Mouse (Mus musculus): ENCODE results near the gene Angptl2. TPM values are rescaled to one million over a fixed set of nuclear protein-coding genes. Genes with fewer than 3 reads are reported as not detected.
A peak's percentile ranks its signal among the peaks of the same experiment; 100 is the strongest.

The Angptl2 gene
- polyA plus RNA-seq, 1 experiment from 2014 or later, result 36.9 TPM

- H3K9me3 ChIP-seq (replicated peaks; ENCODE audit: low read length), result no peaks in the 10 kb centered on the region
- ATAC-seq (replicated peaks; ENCODE audit: low FRiP score, low read depth), result peak; percentile 84
- WGBS, result 55% methylated on average over 6 of the region's 6 CpGs
- H3K27me3 ChIP-seq (ENCODE audit: insufficient read depth, low read length), result no peaks in the 10 kb centered on the region
- H3K4me2 ChIP-seq (ENCODE audit: low read length), result no peak overlapping the region
- no peak for DNase-seq (ENCODE audit: low spot score)
- H3K4me3 ChIP-seq (replicated peaks; ENCODE audit: low read depth, low read length), result no peak overlapping the region
- peak overlapping the region; percentile 75 for H3K27ac ChIP-seq
- H3K4me1 ChIP-seq (replicated peaks; ENCODE audit: insufficient read depth, low read length), result peaks cover 19% of the 10 kb centered on the region
- no peak for TF ChIP-seq CTCF (IDR thresholded peaks at IDR 0.05; ENCODE audit: low read depth)
- H3K9ac ChIP-seq (ENCODE audit: low read depth, low read length), result no peak overlapping the region
- no peaks in the 10 kb centered on the region for H3K36me3 ChIP-seq (ENCODE audit: insufficient read depth, low read length)
These were observed 26.8 kb upstream of the Angptl2 start for GRCm38 (mm10) chr2:33188925-33189670.

GRCm38 (mm10) chr2:33189976-33190375, 25.9 kb upstream of the Angptl2 start:
- no peak overlapping the region for H3K4me3 ChIP-seq (replicated peaks; ENCODE audit: low read depth, low read length)
- H3K36me3 ChIP-seq (ENCODE audit: insufficient read depth, low read length), result no peaks in the 10 kb centered on the region
- H3K4me1 ChIP-seq (replicated peaks; ENCODE audit: insufficient read depth, low read length), result peaks cover 19% of the 10 kb centered on the region
- no peak for ATAC-seq (replicated peaks; ENCODE audit: low FRiP score, low read depth)
- H3K9ac ChIP-seq (ENCODE audit: low read depth, low read length), result no peak overlapping the region
- 91% methylated on average over 3 of the region's 3 CpGs for WGBS
- no peak for TF ChIP-seq CTCF (IDR thresholded peaks at IDR 0.05; ENCODE audit: low read depth)
- H3K27ac ChIP-seq, result peak overlapping the region; percentile 75; the same call in 1 of the 2 replicates
- no peak overlapping the region for H3K4me2 ChIP-seq (ENCODE audit: low read length)
- DNase-seq (ENCODE audit: low spot score), result no peak
- H3K27me3 ChIP-seq (ENCODE audit: insufficient read depth, low read length), result no peaks in the 10 kb centered on the region
- no peaks in the 10 kb centered on the region for H3K9me3 ChIP-seq (replicated peaks; ENCODE audit: low read length)

GRCm38 (mm10) chr2:33200368-33201068, 15.4 kb upstream of the Angptl2 start:
- no peak for DNase-seq (ENCODE audit: low spot score)
- Histone ChIP-seq H3K9me3 (replicated peaks; ENCODE audit: low read length) (no peaks in the 10 kb centered on the region), H3K27ac (0 out of 2 replicates have a peak overlapping the region, but pooled peaks have one; percentile 56), H3K4me3 (replicated peaks; ENCODE audit: low read depth, low read length) (no peak overlapping the region), H3K27me3 (ENCODE audit: insufficient read depth, low read length) (no peaks in the 10 kb centered on the region), H3K4me2 (ENCODE audit: low read length) (no peak overlapping the region), H3K9ac (ENCODE audit: low read depth, low read length) (no peak overlapping the region), H3K36me3 (ENCODE audit: insufficient read depth, low read length) (no peaks in the 10 kb centered on the region), H3K4me1 (replicated peaks; ENCODE audit: insufficient read depth, low read length) (0 out of 2 replicates have a peak, but pooled peaks cover 7% of the 10 kb centered on the region)
- TF ChIP-seq CTCF (IDR thresholded peaks at IDR 0.05; ENCODE audit: low read depth), result no peak
- 63% methylated on average over 14 of the region's 14 CpGs for WGBS
- no peak for ATAC-seq (replicated peaks; ENCODE audit: low FRiP score, low read depth)

- Histone ChIP-seq H3K9me3 (replicated peaks; ENCODE audit: low read length) (no peaks in the 10 kb centered on the region), H3K36me3 (ENCODE audit: insufficient read depth, low read length) (no peaks in the 10 kb centered on the region), H3K4me3 (replicated peaks; ENCODE audit: low read depth, low read length) (no peak overlapping the region), H3K27me3 (ENCODE audit: insufficient read depth, low read length) (no peaks in the 10 kb centered on the region), H3K4me2 (ENCODE audit: low read length) (no peak overlapping the region), H3K4me1 (replicated peaks; ENCODE audit: insufficient read depth, low read length) (peaks cover 23% of the 10 kb centered on the region), H3K9ac (ENCODE audit: low read depth, low read length) (no peak overlapping the region), H3K27ac (no peak overlapping the region)
- no peak for TF ChIP-seq CTCF (IDR thresholded peaks at IDR 0.05; ENCODE audit: low read depth)
- 39% methylated on average over 6 of the region's 6 CpGs for WGBS
- ATAC-seq (replicated peaks; ENCODE audit: low FRiP score, low read depth), result no peak
- no peak for DNase-seq (ENCODE audit: low spot score)
These were observed 12.6 kb upstream of the Angptl2 start for GRCm38 (mm10) chr2:33203284-33203683.

- Histone ChIP-seq H3K4me2 (ENCODE audit: low read length) (no peak overlapping the region), H3K36me3 (ENCODE audit: insufficient read depth, low read length) (no peaks in the 10 kb centered on the region), H3K9me3 (replicated peaks; ENCODE audit: low read length) (no peaks in the 10 kb centered on the region), H3K4me3 (replicated peaks; ENCODE audit: low read depth, low read length) (no peak overlapping the region), H3K27ac (no peak overlapping the region), H3K9ac (ENCODE audit: low read depth, low read length) (no peak overlapping the region), H3K4me1 (replicated peaks; ENCODE audit: insufficient read depth, low read length) (peaks cover 23% of the 10 kb centered on the region), H3K27me3 (ENCODE audit: insufficient read depth, low read length) (no peaks in the 10 kb centered on the region)
- DNase-seq (ENCODE audit: low spot score), result no peak
- no peak for TF ChIP-seq CTCF (IDR thresholded peaks at IDR 0.05; ENCODE audit: low read depth)
- WGBS, result 72% methylated on average over 5 of the region's 5 CpGs
- no peak for ATAC-seq (replicated peaks; ENCODE audit: low FRiP score, low read depth)
These were observed 10.9 kb upstream of the Angptl2 start for GRCm38 (mm10) chr2:33204980-33205379.

- WGBS, result 25% methylated on average over 14 of the region's 14 CpGs
- no peak overlapping the region for H3K4me2 ChIP-seq (ENCODE audit: low read length)
- H3K27me3 ChIP-seq (ENCODE audit: insufficient read depth, low read length), result no peaks in the 10 kb centered on the region
- peak overlapping the region; percentile 72 for H3K27ac ChIP-seq
- H3K4me3 ChIP-seq (replicated peaks; ENCODE audit: low read depth, low read length), result no peak overlapping the region
- no peak overlapping the region for H3K9ac ChIP-seq (ENCODE audit: low read depth, low read length)
- DNase-seq (ENCODE audit: low spot score), result peak; percentile 54
- ATAC-seq (replicated peaks; ENCODE audit: low FRiP score, low read depth), result no peak; the same call in 1 of the 2 replicates
- no peak for TF ChIP-seq CTCF (IDR thresholded peaks at IDR 0.05; ENCODE audit: low read depth)
- no peaks in the 10 kb centered on the region for H3K36me3 ChIP-seq (ENCODE audit: insufficient read depth, low read length)
- peaks cover 20% of the 10 kb centered on the region for H3K4me1 ChIP-seq (replicated peaks; ENCODE audit: insufficient read depth, low read length)
- H3K9me3 ChIP-seq (replicated peaks; ENCODE audit: low read length), result no peaks in the 10 kb centered on the region
These were observed 9.8 kb upstream of the Angptl2 start for GRCm38 (mm10) chr2:33205939-33206525.
